Mouse (Mus musculus): ENCODE measurements around the gene Gapt. TPM values are rescaled to one million over a fixed set of nuclear protein-coding genes. Genes with fewer than 3 reads are reported as not detected.

Gapt gene
- polyA plus RNA-seq, 1 experiment from 2014 or later: 0.09 TPM

Other genes starting within 250 kb of the Gapt start
- 175 and 177 TPM in 2 replicates for gene Rab3c, start 76.2 kb downstream of the Gapt start, polyA plus RNA-seq (2014; fragmentation: Nextera tagmentation; extraction: Ambion mirVana)
- 142 and 150 TPM in 2 replicates for gene Plk2, start 37.8 kb upstream of the Gapt start, polyA plus RNA-seq (2014; fragmentation: Nextera tagmentation; extraction: Ambion mirVana)

Measured in hindbrain, embryonic 14.5 days (tissue).